Mouse (Mus musculus): ENCODE measurements at regions not wholly inside any gene's neighbourhood (a gene's known extent, or its start where the extent isn't known, plus 50 kb on each side); places are given as distances from the start of the nearest gene placed in this dataset.

DNA sequence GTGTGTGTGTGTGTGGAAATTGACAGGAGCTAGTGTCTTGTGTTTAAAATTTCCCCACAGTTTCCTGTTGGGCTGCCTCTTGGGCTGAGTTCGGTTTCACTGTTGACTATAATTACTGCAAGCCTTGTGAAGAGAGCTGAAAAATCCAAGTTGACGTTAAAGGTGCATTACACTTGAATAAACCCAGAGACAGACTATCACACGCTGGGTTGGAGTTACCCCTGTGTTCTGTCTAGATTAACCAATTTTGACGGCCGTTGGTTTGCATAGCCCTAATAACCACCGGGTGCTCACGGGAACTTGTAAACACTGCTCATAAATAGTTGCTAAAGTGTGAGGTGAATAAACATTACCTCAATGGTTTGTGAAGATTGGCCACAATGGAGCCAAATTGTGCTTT lies 398.1 kb downstream of the Fgf9 start:
- Histone ChIP-seq H3K4me2 (ENCODE audit: low read length) (no peak overlapping the region), H3K27ac (no peak overlapping the region), H3K36me3 (ENCODE audit: insufficient read depth, low read length) (no peaks in the 10 kb centered on the region), H3K9ac (ENCODE audit: low read depth, low read length) (no peak overlapping the region), H3K9me3 (replicated peaks; ENCODE audit: low read length) (no peaks in the 10 kb centered on the region), H3K4me3 (replicated peaks; ENCODE audit: low read depth, low read length) (no peak overlapping the region), H3K4me1 (replicated peaks; ENCODE audit: insufficient read depth, low read length) (no peaks in the 10 kb centered on the region), H3K27me3 (ENCODE audit: insufficient read depth, low read length) (no peaks in the 10 kb centered on the region)
- TF ChIP-seq CTCF (IDR thresholded peaks at IDR 0.05; ENCODE audit: low read depth) = no peak
- no peak for ATAC-seq (replicated peaks; ENCODE audit: low FRiP score, low read depth)
- WGBS = 23% methylated on average over 7 of the region's 7 CpGs
- no peak for DNase-seq (ENCODE audit: low spot score)

DNA sequence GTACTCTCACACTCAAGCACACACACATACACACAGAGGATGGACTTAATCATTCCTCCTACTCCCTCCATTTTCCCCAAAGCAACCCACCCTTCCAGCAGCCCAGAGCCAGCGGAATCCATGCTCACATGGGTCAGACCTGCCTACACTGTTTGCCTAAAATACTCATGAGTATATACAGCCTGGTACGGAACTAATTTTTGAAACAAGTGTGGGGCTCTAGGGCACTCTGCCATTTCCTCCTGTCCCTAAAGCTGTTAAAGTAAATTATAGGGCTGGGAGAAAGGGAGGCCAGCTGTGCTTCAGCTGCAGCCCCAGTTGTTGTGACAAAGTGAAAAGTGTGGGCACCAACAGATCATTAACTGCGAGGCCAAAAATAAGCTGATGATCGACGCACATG lies 397.5 kb downstream of the Fgf9 start:
- Histone ChIP-seq H3K4me1 (replicated peaks; ENCODE audit: insufficient read depth, low read length) (no peaks in the 10 kb centered on the region), H3K27ac (no peak overlapping the region), H3K9me3 (replicated peaks; ENCODE audit: low read length) (no peaks in the 10 kb centered on the region), H3K9ac (ENCODE audit: low read depth, low read length) (no peak overlapping the region), H3K36me3 (ENCODE audit: insufficient read depth, low read length) (no peaks in the 10 kb centered on the region), H3K4me3 (replicated peaks; ENCODE audit: low read depth, low read length) (no peak overlapping the region), H3K4me2 (ENCODE audit: low read length) (no peak overlapping the region), H3K27me3 (ENCODE audit: insufficient read depth, low read length) (no peaks in the 10 kb centered on the region)
- WGBS = 22% methylated on average over 5 of the region's 5 CpGs
- TF ChIP-seq CTCF (IDR thresholded peaks at IDR 0.05; ENCODE audit: low read depth) = no peak
- DNase-seq (ENCODE audit: low spot score) = peak; percentile 13
- ATAC-seq (replicated peaks; ENCODE audit: low FRiP score, low read depth) = no peak

DNA sequence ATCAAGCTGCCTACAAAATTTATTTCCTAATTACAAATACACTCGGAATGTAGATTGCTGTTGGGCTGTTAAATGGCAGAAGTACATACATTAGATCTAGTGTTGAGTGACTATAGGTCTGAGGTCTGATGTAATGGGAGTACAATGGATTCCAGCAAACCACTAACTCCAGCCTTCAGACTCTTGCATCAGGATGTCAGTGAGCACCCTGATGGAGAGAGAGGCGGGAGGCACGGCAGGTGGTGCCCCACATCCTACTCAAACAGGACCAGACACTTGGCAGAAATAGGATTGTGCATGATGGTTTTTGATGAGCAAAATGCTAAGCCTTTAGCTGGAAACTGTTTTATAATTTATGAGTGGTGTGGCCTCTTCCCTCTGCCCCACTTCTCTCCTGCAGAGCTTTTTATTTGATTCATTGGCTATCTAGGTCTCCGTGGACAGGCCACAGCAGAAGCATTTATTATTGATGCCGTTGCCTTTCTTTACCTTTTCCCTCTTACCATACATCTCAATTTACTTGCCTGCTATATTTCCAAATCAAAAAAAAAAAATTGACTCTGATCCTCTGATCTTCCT lies 376.5 kb downstream of the Fgf9 start:
- no peak for ATAC-seq (replicated peaks; ENCODE audit: low FRiP score, low read depth)

DNA sequence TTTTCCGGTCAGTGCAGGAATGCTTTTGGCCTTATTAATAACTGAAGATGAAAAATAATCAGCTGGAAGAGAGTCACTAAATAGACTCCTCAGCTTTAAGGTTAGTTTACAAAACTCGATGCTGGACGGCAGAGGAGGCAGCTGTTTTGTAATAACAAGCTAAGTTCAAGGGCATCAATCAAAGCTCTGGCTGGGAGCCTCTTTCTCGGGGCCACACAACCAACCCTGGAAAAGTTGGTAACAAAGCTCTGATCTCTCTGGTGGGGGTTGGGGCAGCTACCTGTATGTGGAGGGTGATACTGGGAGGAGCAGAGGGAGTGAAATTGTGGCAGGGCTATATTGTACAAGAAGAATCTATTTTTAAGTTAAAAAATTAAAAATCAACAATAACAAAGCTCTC lies 374.1 kb downstream of the Fgf9 start:
- no peak for TF ChIP-seq CTCF (IDR thresholded peaks at IDR 0.05; ENCODE audit: low read depth)
- no peak for DNase-seq (ENCODE audit: low spot score)
- 31% methylated on average over 4 of the region's 4 CpGs for WGBS
- Histone ChIP-seq H3K9ac (ENCODE audit: low read depth, low read length) (no peak overlapping the region), H3K4me3 (replicated peaks; ENCODE audit: low read depth, low read length) (no peak overlapping the region), H3K9me3 (replicated peaks; ENCODE audit: low read length) (no peaks in the 10 kb centered on the region), H3K27me3 (ENCODE audit: insufficient read depth, low read length) (no peaks in the 10 kb centered on the region), H3K4me2 (ENCODE audit: low read length) (no peak overlapping the region), H3K4me1 (replicated peaks; ENCODE audit: insufficient read depth, low read length) (no peaks in the 10 kb centered on the region), H3K36me3 (ENCODE audit: insufficient read depth, low read length) (no peaks in the 10 kb centered on the region), H3K27ac (no peak overlapping the region)
- no peak for ATAC-seq (replicated peaks; ENCODE audit: low FRiP score, low read depth)

More for the DNA sequence above, 376.5 kb downstream of the Fgf9 start:
- Histone ChIP-seq H3K27me3 (ENCODE audit: insufficient read depth, low read length) (no peaks in the 10 kb centered on the region), H3K9ac (ENCODE audit: low read depth, low read length) (no peak overlapping the region), H3K9me3 (replicated peaks; ENCODE audit: low read length) (no peaks in the 10 kb centered on the region), H3K27ac (no peak overlapping the region), H3K4me1 (replicated peaks; ENCODE audit: insufficient read depth, low read length) (no peaks in the 10 kb centered on the region), H3K4me2 (ENCODE audit: low read length) (no peak overlapping the region), H3K4me3 (replicated peaks; ENCODE audit: low read depth, low read length) (no peak overlapping the region), H3K36me3 (ENCODE audit: insufficient read depth, low read length) (no peaks in the 10 kb centered on the region)
- 76% methylated on average over 5 of the region's 5 CpGs for WGBS
- no peak for DNase-seq (ENCODE audit: low spot score)
- TF ChIP-seq CTCF (IDR thresholded peaks at IDR 0.05; ENCODE audit: low read depth) = no peak

- no peak for TF ChIP-seq CTCF (IDR thresholded peaks at IDR 0.05; ENCODE audit: low read depth)
- no peak overlapping the region for H3K4me2 ChIP-seq (ENCODE audit: low read length)
- H3K9ac ChIP-seq (ENCODE audit: low read depth, low read length) = no peak overlapping the region
- DNase-seq (ENCODE audit: low spot score) = no peak
- 87% methylated on average over 3 of the region's 3 CpGs for WGBS
- H3K27me3 ChIP-seq (ENCODE audit: insufficient read depth, low read length) = no peaks in the 10 kb centered on the region
- no peak overlapping the region for H3K4me3 ChIP-seq (replicated peaks; ENCODE audit: low read depth, low read length)
- no peaks in the 10 kb centered on the region for H3K4me1 ChIP-seq (replicated peaks; ENCODE audit: insufficient read depth, low read length)
- H3K27ac ChIP-seq = no peak overlapping the region
- H3K9me3 ChIP-seq (replicated peaks; ENCODE audit: low read length) = no peaks in the 10 kb centered on the region
- no peaks in the 10 kb centered on the region for H3K36me3 ChIP-seq (ENCODE audit: insufficient read depth, low read length)
- ATAC-seq (replicated peaks; ENCODE audit: low FRiP score, low read depth) = no peak
These were observed 372.2 kb downstream of the Fgf9 start for GRCm38 (mm10) chr14:58442501-58442900.

DNA sequence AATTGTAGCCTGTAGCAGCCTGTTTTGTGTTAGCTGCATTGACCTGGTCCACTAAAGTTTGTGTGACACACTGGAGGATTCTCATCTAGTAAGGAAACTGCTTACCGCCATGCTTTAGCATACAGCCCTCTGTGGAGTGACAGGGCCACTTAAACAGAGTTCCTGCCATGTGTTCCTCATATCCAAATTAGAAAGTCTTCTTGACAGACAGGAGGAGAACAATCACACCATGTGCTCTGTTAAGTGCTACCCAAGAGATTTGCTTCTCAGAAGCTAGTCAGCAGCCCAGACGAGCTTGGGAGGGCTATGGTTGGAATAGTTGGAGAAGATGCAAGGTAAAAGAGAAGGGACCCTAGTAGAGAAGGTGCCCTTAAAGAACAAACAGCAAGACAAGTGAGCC lies 369.6 kb downstream of the Fgf9 start:
- WGBS = 91% methylated on average over 2 of the region's 2 CpGs
- TF ChIP-seq CTCF (IDR thresholded peaks at IDR 0.05; ENCODE audit: low read depth) = no peak
- no peak for ATAC-seq (replicated peaks; ENCODE audit: low FRiP score, low read depth)

DNA sequence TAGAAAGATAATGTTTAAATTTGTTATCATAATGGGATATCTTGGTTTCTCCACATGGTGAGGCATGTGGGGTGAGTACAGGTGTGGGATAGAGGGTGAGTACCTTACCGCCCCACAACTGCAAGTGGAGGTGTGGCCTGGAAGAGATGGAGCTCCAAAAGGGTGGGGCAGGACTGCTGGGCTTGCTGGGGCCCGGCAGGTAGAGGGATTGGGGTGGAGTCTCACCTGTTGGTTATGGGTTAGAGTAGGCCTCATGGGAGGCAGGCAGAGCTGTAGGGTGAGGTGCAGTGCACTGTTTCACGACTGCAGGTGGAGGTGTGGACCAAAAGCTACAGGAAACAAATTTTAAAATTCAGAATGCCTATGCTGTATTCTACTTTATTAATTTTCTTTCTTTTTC lies 365.7 kb downstream of the Fgf9 start:
- Histone ChIP-seq H3K27ac (no peak overlapping the region), H3K27me3 (ENCODE audit: insufficient read depth, low read length) (no peaks in the 10 kb centered on the region), H3K9ac (ENCODE audit: low read depth, low read length) (no peak overlapping the region), H3K9me3 (replicated peaks; ENCODE audit: low read length) (no peaks in the 10 kb centered on the region), H3K4me2 (ENCODE audit: low read length) (no peak overlapping the region), H3K36me3 (ENCODE audit: insufficient read depth, low read length) (no peaks in the 10 kb centered on the region), H3K4me1 (replicated peaks; ENCODE audit: insufficient read depth, low read length) (no peaks in the 10 kb centered on the region), H3K4me3 (replicated peaks; ENCODE audit: low read depth, low read length) (no peak overlapping the region)
- 79% methylated on average over 3 of the region's 3 CpGs for WGBS
- no peak for TF ChIP-seq CTCF (IDR thresholded peaks at IDR 0.05; ENCODE audit: low read depth)
- no peak for ATAC-seq (replicated peaks; ENCODE audit: low FRiP score, low read depth)
- no peak for DNase-seq (ENCODE audit: low spot score)

More for the DNA sequence above, 369.6 kb downstream of the Fgf9 start:
- Histone ChIP-seq H3K9me3 (replicated peaks; ENCODE audit: low read length) (no peaks in the 10 kb centered on the region), H3K36me3 (ENCODE audit: insufficient read depth, low read length) (no peaks in the 10 kb centered on the region), H3K27me3 (ENCODE audit: insufficient read depth, low read length) (no peaks in the 10 kb centered on the region), H3K4me3 (replicated peaks; ENCODE audit: low read depth, low read length) (no peak overlapping the region), H3K9ac (ENCODE audit: low read depth, low read length) (no peak overlapping the region), H3K4me1 (replicated peaks; ENCODE audit: insufficient read depth, low read length) (no peaks in the 10 kb centered on the region), H3K4me2 (ENCODE audit: low read length) (no peak overlapping the region), H3K27ac (no peak overlapping the region)
- DNase-seq (ENCODE audit: low spot score) = no peak

All from kidney, postnatal 0 days (tissue).